Mouse (Mus musculus) left cerebral cortex, postnatal 36 days (tissue): ENCODE measurements around the gene H2al1b. TPM values are rescaled to one million over a fixed set of nuclear protein-coding genes. Genes with fewer than 3 reads are reported as not detected.
"Not testable (repeated sequence)": the region's sequence is repeated elsewhere in the genome, so short reads cannot be mapped to it uniquely, and the experiment has no call there.

Experiments
- DNase-seq, 2 experiments: peaks; one replicate each; pipeline ENCODE4 v3.0.0; 2021 to 2022; ENCODE audit warnings: low spot score in 2 of 2, mixed read lengths in 1 of 2
- intact Hi-C: fragments of 180-260 bp; cut with DNase I; formaldehyde crosslinking; loops from one replicate; pipeline ENCODE4 v1.15.1; 2025
- total RNA-seq, 2 experiments: library from RNA; stranded (reverse); gene quantifications; 2 replicates each; pipeline ENCODE4 v1.2.3; 2021

Gene H2al1b
- not detected for total RNA-seq

GRCm38 (mm10) chrX:11302132-11302531 is at the start of gene H2al1b:
Gene H2al1b, plus strand, starts transcription at chrX:11302432.
- intact Hi-C loops, DNase-seq: not testable (repeated sequence)

DNA sequence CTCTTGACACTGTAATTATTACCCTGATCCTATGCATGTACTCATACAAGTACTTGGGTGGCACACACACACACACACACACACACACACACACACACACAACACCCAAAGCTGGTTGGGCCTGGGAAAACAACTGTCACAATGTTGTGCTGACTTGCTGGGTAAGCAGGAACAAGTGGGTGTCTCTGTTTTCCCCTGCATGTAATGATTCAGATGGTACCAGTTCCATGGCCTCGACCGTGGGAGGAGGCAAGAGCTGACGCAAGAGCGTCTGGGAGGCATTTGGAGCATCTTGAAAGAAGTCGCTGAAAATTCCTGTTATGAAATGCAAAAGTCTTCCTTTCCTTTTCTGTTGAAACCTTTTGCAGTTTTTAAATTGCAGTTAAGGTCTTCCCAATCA is 48.2 kb upstream of the H2al1b start:
- intact Hi-C loops = no loop called here
- peak; percentile 28 to 39 for DNase-seq

GRCm38 (mm10) chrX:11254521-11255207 is 47.6 kb upstream of the H2al1b start:
- intact Hi-C loops = no loop called here
- DNase-seq = no peak

DNA sequence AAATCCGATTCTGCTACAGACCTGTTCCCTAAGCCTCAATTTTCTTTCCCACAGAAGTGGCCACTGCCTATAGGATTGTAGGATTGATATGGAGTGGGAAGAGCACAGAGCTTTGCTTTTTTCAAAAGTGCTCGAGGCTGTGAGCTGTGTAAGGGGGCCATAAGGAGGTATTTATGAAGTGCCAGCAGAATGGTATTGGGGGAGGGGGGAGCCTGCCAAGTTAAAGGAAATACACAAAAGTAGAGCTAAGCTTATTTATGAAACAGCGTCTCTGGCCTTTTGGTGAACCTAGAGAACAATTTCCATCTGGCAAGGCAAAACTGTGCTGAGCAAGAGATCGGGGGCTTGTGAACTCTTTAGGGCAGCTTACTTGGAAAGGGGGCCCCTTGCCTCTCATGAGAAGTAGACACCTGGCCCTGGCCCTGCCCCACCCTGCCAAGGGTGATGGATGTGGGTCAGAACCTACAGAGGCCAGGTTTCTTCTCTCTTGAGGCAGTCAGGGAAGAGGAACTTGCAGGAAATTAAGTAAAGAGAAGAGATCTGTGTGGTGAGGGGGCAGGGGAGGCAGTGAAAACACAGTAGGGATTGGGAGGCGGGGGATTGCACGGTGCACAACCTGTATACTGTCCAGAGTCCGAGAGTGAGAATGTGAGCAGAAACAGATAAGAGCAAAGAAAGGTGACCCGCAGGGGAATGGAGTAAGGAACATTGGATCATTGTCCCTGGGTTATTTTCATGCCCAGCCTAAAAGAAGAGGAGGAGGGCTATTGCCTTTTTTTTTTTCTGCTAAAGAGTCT is 46.5 kb upstream of the H2al1b start:
- intact Hi-C loops = no loop called here
- DNase-seq = no peak

DNA sequence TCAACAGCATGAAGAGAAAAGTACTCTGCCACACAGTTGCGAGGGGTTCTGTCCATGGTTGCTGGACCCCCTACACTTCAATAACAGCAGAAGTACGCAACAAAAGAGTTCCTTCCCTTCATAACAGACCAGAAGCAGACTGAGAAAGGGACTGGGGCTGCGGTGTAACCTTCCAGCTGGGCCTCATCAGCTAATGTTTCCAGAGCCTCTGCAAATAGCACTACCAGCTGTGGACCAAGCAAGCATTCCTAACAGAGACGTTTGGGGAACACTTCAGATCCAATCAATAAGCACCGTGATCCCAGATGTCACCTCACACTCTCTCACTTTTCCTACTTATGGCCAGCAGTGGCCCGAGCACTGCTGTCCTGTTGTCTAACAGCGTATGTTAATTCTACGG is 37.3 kb upstream of the H2al1b start:
- no peak for DNase-seq
- intact Hi-C loops = no loop called here

GRCm38 (mm10) chrX:11267791-11268190 is 34.4 kb upstream of the H2al1b start:
- intact Hi-C loops = no loop called here
- no peak for DNase-seq

DNA sequence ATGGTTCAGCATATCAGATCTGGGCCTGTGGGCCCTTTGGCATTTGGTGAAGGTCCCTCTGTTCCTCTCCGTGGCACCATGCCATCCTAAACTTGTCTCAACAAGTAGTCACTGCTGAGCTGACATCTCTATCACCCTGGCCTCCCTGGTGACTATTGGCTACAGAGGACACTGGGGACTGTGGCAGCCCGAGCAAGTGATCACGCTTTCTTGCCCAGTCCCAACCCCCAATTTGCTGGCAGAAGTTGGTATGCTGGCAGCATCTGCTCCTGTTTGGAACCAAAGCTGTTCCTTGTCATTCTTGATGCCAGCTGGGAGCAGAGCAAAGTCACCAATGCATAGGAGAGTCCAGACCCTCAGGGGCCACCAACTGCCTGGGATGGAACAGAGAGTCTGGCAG is 33.2 kb upstream of the H2al1b start:
- intact Hi-C loops = no loop called here
- peak in 1 of 2 experiments; percentile 4 for DNase-seq

DNA sequence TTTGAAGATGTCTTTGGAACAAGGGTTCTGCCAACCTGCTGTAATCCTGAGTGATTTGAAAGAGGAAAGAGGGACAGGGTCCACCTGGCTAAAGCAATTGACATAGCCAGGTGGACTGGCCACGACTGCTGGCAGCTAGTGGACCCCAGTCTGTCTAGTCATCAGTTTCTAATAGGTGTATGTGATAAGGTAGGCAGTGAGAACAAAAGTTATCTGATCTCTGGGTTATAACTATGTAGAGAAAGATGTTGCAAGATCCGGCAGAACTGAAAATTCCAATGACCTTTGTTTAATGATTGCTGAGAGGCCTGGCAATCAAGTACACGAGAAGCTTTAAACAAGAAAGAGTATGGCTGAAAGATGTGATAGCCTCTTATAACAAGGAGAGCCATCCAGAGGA is 29.0 kb upstream of the H2al1b start:
- no peak for DNase-seq
- intact Hi-C loops = no loop called here

GRCm38 (mm10) chrX:11277083-11277482 is 25.1 kb upstream of the H2al1b start:
- no peak for DNase-seq
- intact Hi-C loops = no loop called here

- intact Hi-C loops = no loop called here
- DNase-seq = no peak
Observed at GRCm38 (mm10) chrX:11280741-11281140, 21.5 kb upstream of the H2al1b start.

- no peak for DNase-seq
- intact Hi-C loops = no loop called here
Observed at GRCm38 (mm10) chrX:11288306-11288882, 13.8 kb upstream of the H2al1b start.

GRCm38 (mm10) chrX:11289244-11289643 is 13.0 kb upstream of the H2al1b start:
- DNase-seq = no peak
- intact Hi-C loops = no loop called here

DNA sequence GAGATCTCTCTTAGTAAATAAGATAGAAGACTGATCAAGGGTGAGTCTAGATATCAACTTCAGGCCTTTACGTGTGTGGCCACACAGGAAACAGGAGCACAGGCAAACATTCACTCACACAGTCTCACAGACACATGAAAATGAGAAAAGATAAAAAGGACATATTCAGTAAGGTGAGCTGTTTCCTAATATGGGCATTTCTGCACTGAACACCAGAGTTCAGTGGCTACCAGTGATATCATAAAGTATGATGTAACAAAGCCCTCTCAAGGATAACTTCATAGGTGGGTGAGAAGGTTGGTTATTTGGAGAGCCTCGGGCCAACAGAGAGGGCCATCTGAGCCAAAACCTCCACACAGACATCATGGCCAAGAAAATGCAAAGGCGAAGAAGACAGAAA is 3.3 kb upstream of the H2al1b start, which contains the start of gene H2al1a:
Gene H2al1a, plus strand, starts transcription at position 301 of the 400 bp plus-strand sequence.
- DNase-seq, intact Hi-C loops: not testable (repeated sequence)

DNA sequence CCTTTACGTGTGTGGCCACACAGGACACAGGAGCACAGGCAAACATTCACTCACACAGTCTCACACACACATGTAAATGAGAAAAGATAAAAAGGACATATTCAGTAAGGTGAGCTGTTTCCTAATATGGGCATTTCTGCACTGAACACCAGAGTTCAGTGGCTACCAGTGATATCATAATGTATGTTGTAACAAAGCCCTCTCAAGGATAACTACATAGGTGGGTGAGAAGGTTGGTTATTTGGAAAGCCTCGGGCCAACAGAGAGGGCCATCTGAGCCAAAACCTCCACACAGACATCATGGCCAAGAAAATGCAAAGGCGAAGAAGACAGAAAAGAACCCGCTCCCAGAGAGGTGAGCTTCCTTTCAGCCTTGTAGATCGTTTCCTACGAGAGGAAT is 3.1 kb downstream of the H2al1b start, which contains the start of gene H2al1c:
Gene H2al1c, plus strand, starts transcription at position 301 of the 400 bp plus-strand sequence.
- DNase-seq, intact Hi-C loops: not testable (repeated sequence)

GRCm38 (mm10) chrX:11308524-11308923 is 6.3 kb downstream of the H2al1b start, which contains the start of gene H2al1d:
Gene H2al1d, plus strand, starts transcription at chrX:11308824.
- DNase-seq, intact Hi-C loops: not testable (repeated sequence)

DNA sequence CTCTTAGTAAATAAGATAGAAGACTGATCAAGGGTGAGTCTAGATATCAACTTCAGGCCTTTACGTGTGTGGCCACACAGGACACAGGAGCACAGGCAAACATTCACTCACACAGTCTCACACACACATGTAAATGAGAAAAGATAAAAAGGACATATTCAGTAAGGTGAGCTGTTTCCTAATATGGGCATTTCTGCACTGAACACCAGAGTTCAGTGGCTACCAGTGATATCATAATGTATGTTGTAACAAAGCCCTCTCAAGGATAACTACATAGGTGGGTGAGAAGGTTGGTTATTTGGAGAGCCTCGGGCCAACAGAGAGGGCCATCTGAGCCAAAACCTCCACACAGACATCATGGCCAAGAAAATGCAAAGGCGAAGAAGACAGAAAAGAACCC is 9.4 kb downstream of the H2al1b start, which contains the start of gene H2al1e:
Gene H2al1e, plus strand, starts transcription at position 301 of the 400 bp plus-strand sequence.
- intact Hi-C loops, DNase-seq: not testable (repeated sequence)

DNA sequence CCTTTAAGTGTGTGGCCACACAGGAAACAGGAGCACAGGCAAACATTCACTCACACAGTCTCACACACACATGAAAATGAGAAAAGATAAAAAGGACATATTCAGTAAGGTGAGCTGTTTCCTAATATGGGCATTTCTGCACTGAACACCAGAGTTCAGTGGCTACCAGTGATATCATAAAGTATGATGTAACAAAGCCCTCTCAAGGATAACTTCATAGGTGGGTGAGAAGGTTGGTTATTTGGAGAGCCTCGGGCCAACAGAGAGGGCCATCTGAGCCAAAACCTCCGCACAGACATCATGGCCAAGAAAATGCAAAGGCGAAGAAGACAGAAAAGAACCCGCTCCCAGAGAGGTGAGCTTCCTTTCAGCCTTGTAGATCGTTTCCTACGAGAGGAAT is 12.6 kb downstream of the H2al1b start, which contains the start of gene H2al1f:
Gene H2al1f, plus strand, starts transcription at position 301 of the 400 bp plus-strand sequence.
- DNase-seq, intact Hi-C loops: not testable (repeated sequence)

DNA sequence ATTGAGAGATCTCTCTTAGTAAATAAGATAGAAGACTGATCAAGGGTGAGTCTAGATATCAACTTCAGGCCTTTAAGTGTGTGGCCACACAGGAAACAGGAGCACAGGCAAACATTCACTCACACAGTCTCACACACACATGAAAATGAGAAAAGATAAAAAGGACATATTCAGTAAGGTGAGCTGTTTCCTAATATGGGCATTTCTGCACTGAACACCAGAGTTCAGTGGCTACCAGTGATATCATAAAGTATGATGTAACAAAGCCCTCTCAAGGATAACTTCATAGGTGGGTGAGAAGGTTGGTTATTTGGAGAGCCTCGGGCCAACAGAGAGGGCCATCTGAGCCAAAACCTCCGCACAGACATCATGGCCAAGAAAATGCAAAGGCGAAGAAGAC is 15.7 kb downstream of the H2al1b start, which contains the start of gene H2al1g:
Gene H2al1g, plus strand, starts transcription at position 301 of the 400 bp plus-strand sequence.
- DNase-seq, intact Hi-C loops: not testable (repeated sequence)

DNA sequence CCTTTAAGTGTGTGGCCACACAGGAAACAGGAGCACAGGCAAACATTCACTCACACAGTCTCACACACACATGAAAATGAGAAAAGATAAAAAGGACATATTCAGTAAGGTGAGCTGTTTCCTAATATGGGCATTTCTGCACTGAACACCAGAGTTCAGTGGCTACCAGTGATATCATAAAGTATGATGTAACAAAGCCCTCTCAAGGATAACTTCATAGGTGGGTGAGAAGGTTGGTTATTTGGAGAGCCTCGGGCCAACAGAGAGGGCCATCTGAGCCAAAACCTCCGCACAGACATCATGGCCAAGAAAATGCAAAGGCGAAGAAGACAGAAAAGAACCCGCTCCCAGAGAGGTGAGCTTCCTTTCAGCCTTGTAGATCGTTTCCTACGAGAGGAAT is 19.0 kb downstream of the H2al1b start, which contains the start of gene H2al1h:
Gene H2al1h, plus strand, starts transcription at position 301 of the 400 bp plus-strand sequence.
- DNase-seq, intact Hi-C loops: not testable (repeated sequence)

DNA sequence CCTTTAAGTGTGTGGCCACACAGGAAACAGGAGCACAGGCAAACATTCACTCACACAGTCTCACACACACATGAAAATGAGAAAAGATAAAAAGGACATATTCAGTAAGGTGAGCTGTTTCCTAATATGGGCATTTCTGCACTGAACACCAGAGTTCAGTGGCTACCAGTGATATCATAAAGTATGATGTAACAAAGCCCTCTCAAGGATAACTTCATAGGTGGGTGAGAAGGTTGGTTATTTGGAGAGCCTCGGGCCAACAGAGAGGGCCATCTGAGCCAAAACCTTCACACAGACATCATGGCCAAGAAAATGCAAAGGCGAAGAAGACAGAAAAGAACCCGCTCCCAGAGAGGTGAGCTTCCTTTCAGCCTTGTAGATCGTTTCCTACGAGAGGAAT is 22.1 kb downstream of the H2al1b start, which contains the start of gene H2al1i:
Gene H2al1i, plus strand, starts transcription at position 301 of the 400 bp plus-strand sequence.
- intact Hi-C loops, DNase-seq: not testable (repeated sequence)
